Mouse (Mus musculus): ENCODE measurements at regions not wholly inside any gene's neighbourhood (a gene's known extent, or its start where the extent isn't known, plus 50 kb on each side); places are given as distances from the start of the nearest gene placed in this dataset.

DNA sequence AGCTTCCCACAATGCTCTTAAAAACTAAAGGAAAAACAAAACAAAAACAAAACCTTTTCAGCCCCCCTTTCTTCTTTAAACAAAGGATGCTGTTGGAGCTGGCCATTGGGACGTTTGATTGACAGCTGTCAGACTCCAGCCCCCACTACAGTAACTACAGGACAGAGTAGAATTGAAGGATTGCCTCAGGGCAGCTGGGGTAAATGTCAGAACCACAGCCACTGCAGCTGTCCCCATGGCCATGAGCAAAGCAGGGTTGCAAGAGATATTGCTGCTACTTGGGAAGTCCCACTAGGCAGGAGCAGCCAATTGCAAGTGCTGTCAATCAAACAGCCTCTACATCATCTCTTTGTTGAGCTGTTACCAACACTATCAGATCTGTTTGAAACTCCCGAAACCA lies 911.8 kb downstream of the Fam19a2 start:
- TF ChIP-seq CTCF (IDR thresholded peaks at IDR 0.05), result no peak
- TF ChIP-seq EP300 (IDR thresholded peaks at IDR 0.05), result no peak
